Mouse (Mus musculus) midbrain, embryonic 11.5 days (tissue): ENCODE results near the gene Slc8b1. TPM values are rescaled to one million over a fixed set of nuclear protein-coding genes. Genes with fewer than 3 reads are reported as not detected.

Source experiments
- ATAC-seq: fragments of 200-750 bp; cut with Nextera tagmentation; 2 replicates; pipeline ENCODE4 v1.8.0; 2017; ENCODE audit warnings: moderate TSS enrichment, moderate library complexity; ENCODE audit not compliant: low FRiP score
- DNase-seq: peaks from one replicate; pipeline ENCODE4 v3.0.0; 2015; ENCODE audit warnings: low spot score; ENCODE audit errors: missing footprints
- H3K27ac ChIP-seq: fragments of 300-500 bp; sonication (generic); 2 replicates; pipeline ENCODE4 v1.5.1; 2014; ENCODE audit warnings: low read depth, low read length
- H3K27me3 ChIP-seq: fragments of 300-500 bp; sonication (generic); 2 replicates; pipeline ENCODE4 v1.6.1; 2014; ENCODE audit warnings: mild to moderate bottlenecking, low read length, moderate library complexity, mixed read lengths; ENCODE audit not compliant: control insufficient read depth, insufficient read depth
- H3K36me3 ChIP-seq: fragments of 300-500 bp; sonication (generic); 2 replicates; pipeline ENCODE4 v1.6.1; 2014; ENCODE audit warnings: mild to moderate bottlenecking, low read length, moderate library complexity, mixed read lengths; ENCODE audit not compliant: control insufficient read depth, insufficient read depth
- H3K4me1 ChIP-seq: fragments of 300-500 bp; sonication (generic); 2 replicates; pipeline ENCODE4 v1.6.1; 2014; ENCODE audit warnings: low read length; ENCODE audit not compliant: control insufficient read depth, insufficient read depth
- H3K4me2 ChIP-seq: fragments of 300-500 bp; sonication (generic); 2 replicates; pipeline ENCODE4 v1.6.1; 2014; ENCODE audit warnings: mild to moderate bottlenecking, moderate library complexity
- H3K4me3 ChIP-seq: fragments of 300-500 bp; sonication (generic); 2 replicates; pipeline ENCODE4 v1.5.1; 2014; ENCODE audit warnings: low read depth, low read length
- H3K9ac ChIP-seq: fragments of 300-500 bp; sonication (generic); 2 replicates; pipeline ENCODE4 v1.6.1; 2014; ENCODE audit warnings: low read length
- H3K9me3 ChIP-seq: fragments of 300-500 bp; sonication (generic); 2 replicates; pipeline ENCODE4 v1.6.1; 2016; ENCODE audit warnings: low read length; ENCODE audit not compliant: control insufficient read depth
- WGBS: fragments of 180-500 bp; shearing (Covaris S2); extraction: QIAGEN DNeasy Blood & Tissue Kit; methylation state at CpG from one replicate; pipeline ENCODE4 v1.1.7; 2014; 5-methylcytosine and 5-hydroxymethylcytosine counted together
- polyA plus RNA-seq: library from polyadenylated mRNA; unstranded; fragments of >200 nt; fragmentation: Nextera tagmentation; extraction: Ambion mirVana; gene quantifications from 2 replicates; pipeline ENCODE4 v1.2.1, GENCODE M21; 2014

Slc8b1 gene
- polyA plus RNA-seq, 1 experiment from 2014 or later: 1.3 TPM

GRCm38 (mm10) chr5:120583511-120583910 lies 72.5 kb downstream of the Slc8b1 start:
- no peak for ATAC-seq

More at GRCm38 (mm10) chr5:120583511-120583910, 72.5 kb downstream of the Slc8b1 start:
- 95% methylated on average over 4 of the region's 4 CpGs for WGBS
- no peak overlapping the region for H3K27ac ChIP-seq
- no peak overlapping the region for H3K4me2 ChIP-seq
- no peaks in the 10 kb centered on the region for H3K9me3 ChIP-seq
- no peaks in the 10 kb centered on the region for H3K36me3 ChIP-seq
- H3K27me3 ChIP-seq: no peaks in the 10 kb centered on the region
- peaks cover 16% of the 10 kb centered on the region; the same call in 1 of the 2 replicates for H3K4me1 ChIP-seq
- no peak for DNase-seq
- H3K4me3 ChIP-seq: no peak overlapping the region
- H3K9ac ChIP-seq: no peak overlapping the region

Other genes starting within 250 kb of the Slc8b1 start
- gene Lhx5, start 79.5 kb upstream of the Slc8b1 start, polyA plus RNA-seq: 21.5 and 22.0 TPM in 2 replicates
- 4.2 TPM in 2 replicates for gene Sdsl, start 38.4 kb upstream of the Slc8b1 start, polyA plus RNA-seq
- not detected in 2 replicates for gene Sds, start 34.6 kb upstream of the Slc8b1 start, polyA plus RNA-seq
- 20.2 and 21.9 TPM in 2 replicates for gene Plbd2, start 7.5 kb upstream of the Slc8b1 start, polyA plus RNA-seq
- 8.6 and 10.8 TPM in 2 replicates for gene Tpcn1, start 77.5 kb downstream of the Slc8b1 start, polyA plus RNA-seq
- 0.25 and 0.51 TPM in 2 replicates for gene Iqcd, start 77.8 kb downstream of the Slc8b1 start, polyA plus RNA-seq
- 7.9 and 8.9 TPM in 2 replicates for gene Rita1, start 101.4 kb downstream of the Slc8b1 start, polyA plus RNA-seq
- 26.4 and 32.2 TPM in 2 replicates for gene Ddx54, start 101.6 kb downstream of the Slc8b1 start, polyA plus RNA-seq
- not detected in 2 replicates for gene Cfap73, start 123.1 kb downstream of the Slc8b1 start, polyA plus RNA-seq
- 0.14 TPM in 1 of 2 replicates, not detected in the other for gene Rasal1, start 137.6 kb downstream of the Slc8b1 start, polyA plus RNA-seq
- gene Dtx1, start 200.8 kb downstream of the Slc8b1 start, polyA plus RNA-seq: 5.1 and 5.2 TPM in 2 replicates
- 0.05 and 0.33 TPM in 2 replicates for gene Oas2, start 238.7 kb downstream of the Slc8b1 start, polyA plus RNA-seq